In the genomic region with DNA sequence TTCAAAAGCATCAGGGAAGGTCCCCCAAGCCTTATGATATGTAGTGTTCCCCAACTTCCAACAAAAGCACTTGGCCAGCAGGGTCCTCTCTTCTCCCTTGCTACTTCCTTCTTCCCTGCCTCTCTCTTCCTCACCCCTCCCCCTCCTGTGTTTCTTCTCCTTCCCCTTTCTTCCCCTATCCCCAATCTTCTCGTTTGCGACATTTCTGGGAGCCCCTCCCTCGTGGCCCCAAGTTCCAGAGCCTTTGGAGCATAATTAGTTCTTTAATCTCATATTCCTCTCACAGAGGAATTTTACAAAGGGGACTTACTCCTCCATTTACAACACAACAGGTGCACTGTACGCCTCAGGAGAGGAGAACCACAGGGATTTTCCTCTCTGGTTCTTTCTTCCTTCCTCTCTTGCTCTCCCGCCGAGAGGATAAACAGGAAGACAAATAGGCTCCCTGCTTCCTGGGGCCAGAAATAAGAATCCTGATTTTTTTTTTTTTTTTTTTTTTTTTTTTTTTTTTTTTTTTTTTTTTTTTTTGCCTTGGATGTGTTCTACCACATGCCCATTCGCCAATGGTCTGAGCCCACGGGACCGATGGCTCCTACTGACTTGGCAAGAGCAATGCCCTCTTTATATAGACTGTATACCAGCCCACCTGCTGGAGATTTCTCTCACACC, we compare ENCODE assay signal across 8 mouse cellular contexts.
A peak's percentile ranks its signal among the peaks of the same experiment; 100 is the strongest.
DNase-seq lines count a peak whose midpoint lies in the region; ATAC-seq lines count a peak whose summit lies in the region.

No protein-coding gene starts in this region.

- H3K4me1 ChIP-seq in forebrain, embryonic 16.5 days (replicated peaks; ENCODE audit: control insufficient read depth, insufficient read depth, low read length): peaks cover 25% of the 10 kb centered on the region
- peaks cover 2% of the 10 kb centered on the region; the same call in 1 of the 2 replicates for H3K4me1 ChIP-seq in liver, embryonic 11.5 days (replicated peaks; ENCODE audit: control insufficient read depth, insufficient read depth, low read length)

- peak overlapping the region; percentile 35 for H3K4me2 ChIP-seq in forebrain, embryonic 16.5 days (ENCODE audit: low read length)
- H3K4me2 ChIP-seq in liver, embryonic 11.5 days: peak overlapping the region; percentile 61

- peak; percentile 28 for DNase-seq in embryo, embryonic 10.5 days (ENCODE audit: low spot score)
- no peak for DNase-seq in embryo, embryonic 11 days
- DNase-seq in liver, embryonic 11.5 days (ENCODE audit: low spot score): no peak
- peak; percentile 8 to 14 for DNase-seq in monocyte, adult 2 months (ENCODE audit: low read depth in 1 of 2, low spot score in 2 of 2)
- DNase-seq in right cerebral cortex, adult 2 months (ENCODE audit: low spot score in 2 of 2): no peak
- no peak for DNase-seq in adrenal gland, postnatal 36 days
- no peak for DNase-seq in left cerebral cortex, adult 11 months (ENCODE audit: low spot score)

- no peak overlapping the region for H3K4me3 ChIP-seq in forebrain, embryonic 16.5 days (replicated peaks; ENCODE audit: low read length)
- peak overlapping the region; percentile 31 for H3K4me3 ChIP-seq in liver, embryonic 11.5 days (ENCODE audit: low read depth, low read length)

- H3K27me3 ChIP-seq in forebrain, embryonic 16.5 days (replicated peaks; ENCODE audit: control insufficient read depth, insufficient read depth, low read length): no peaks in the 10 kb centered on the region; the same call in 1 of the 2 replicates
- peaks cover 1% of the 10 kb centered on the region; the same call in 1 of the 2 replicates for H3K27me3 ChIP-seq in liver, embryonic 11.5 days (replicated peaks; ENCODE audit: control insufficient read depth, insufficient read depth, low read length)

- 13% methylated on average over 9 of the region's 9 CpGs for WGBS in forebrain, embryonic 16.5 days
- WGBS in liver, embryonic 11.5 days: 7% methylated on average over 9 of the region's 9 CpGs

- H3K27ac ChIP-seq in forebrain, embryonic 16.5 days (ENCODE audit: low read length): no peak overlapping the region
- H3K27ac ChIP-seq in liver, embryonic 11.5 days (ENCODE audit: low read depth, low read length): no peak overlapping the region

- ATAC-seq in forebrain, embryonic 16.5 days: no peak
- no peak for ATAC-seq in liver, embryonic 11.5 days (replicated peaks; ENCODE audit: low FRiP score)

- H3K36me3 ChIP-seq in forebrain, embryonic 16.5 days (ENCODE audit: control insufficient read depth, insufficient read depth): no peaks in the 10 kb centered on the region
- no peaks in the 10 kb centered on the region for H3K36me3 ChIP-seq in liver, embryonic 11.5 days (ENCODE audit: control insufficient read depth, insufficient read depth, low read length)

- no peaks in the 10 kb centered on the region for H3K9me3 ChIP-seq in forebrain, embryonic 16.5 days (ENCODE audit: control insufficient read depth, low read length)
- H3K9me3 ChIP-seq in liver, embryonic 11.5 days (ENCODE audit: control insufficient read depth, low read length): no peaks in the 10 kb centered on the region

- no peak overlapping the region for H3K9ac ChIP-seq in forebrain, embryonic 16.5 days (replicated peaks; ENCODE audit: low read depth, low read length)
- no peak overlapping the region for H3K9ac ChIP-seq in liver, embryonic 11.5 days (ENCODE audit: low read depth, low read length)

Comparison
In these comparisons a context has a peak if more than half of its experiments do, and no peak if none do; other contexts are left out.
1. DNase-seq: peak in embryo, embryonic 10.5 days (single experiment) and monocyte, adult 2 months (2 of 2); none in embryo, embryonic 11 days (single experiment), liver, embryonic 11.5 days (single experiment), right cerebral cortex, adult 2 months (0 of 2), adrenal gland, postnatal 36 days (0 of 2) and left cerebral cortex, adult 11 months (single experiment).